Mouse (Mus musculus) kidney, postnatal 0 days (tissue): Measurements from ENCODE around the gene Tfap2d. TPM values are rescaled to one million over a fixed set of nuclear protein-coding genes. Genes with fewer than 3 reads are reported as not detected.

Experiments used
- ATAC-seq: fragments of 200-750 bp; cut with Nextera tagmentation; replicated peaks from 2 replicates; pipeline ENCODE4 v1.8.0; 2017; ENCODE audit warnings: low read depth, moderate number of reproducible peaks, moderate TSS enrichment, moderate library complexity; ENCODE audit not compliant: low FRiP score
- DNase-seq: peaks from one replicate; pipeline ENCODE4 v3.0.0-alpha.2; 2016; ENCODE audit warnings: low spot score
- H3K27ac ChIP-seq: fragments of 300-500 bp; sonication (generic); 2 replicates; pipeline ENCODE4 v1.5.1; 2014; ENCODE audit warnings: mild to moderate bottlenecking
- H3K27me3 ChIP-seq: fragments of 300-500 bp; sonication (generic); 2 replicates; pipeline ENCODE4 v1.6.1; 2014; ENCODE audit warnings: low read length, mixed read lengths; ENCODE audit not compliant: insufficient read depth
- H3K36me3 ChIP-seq: fragments of 300-500 bp; sonication (generic); 2 replicates; pipeline ENCODE4 v1.6.1; 2014; ENCODE audit warnings: low read length, mixed read lengths; ENCODE audit not compliant: insufficient read depth
- H3K4me1 ChIP-seq: fragments of 300-500 bp; sonication (generic); replicated peaks from 2 replicates; pipeline ENCODE4 v1.6.1; 2014; ENCODE audit warnings: antibody characterized with exemption, low read length, mixed read lengths; ENCODE audit not compliant: insufficient read depth
- H3K4me2 ChIP-seq: fragments of 300-500 bp; sonication (generic); 2 replicates; pipeline ENCODE4 v1.6.1; 2014; ENCODE audit warnings: mild to moderate bottlenecking, low read length, moderate library complexity, mixed read lengths
- H3K4me3 ChIP-seq: fragments of 300-500 bp; sonication (generic); replicated peaks from 2 replicates; pipeline ENCODE4 v1.5.1; 2014; ENCODE audit warnings: low read depth, low read length
- H3K9ac ChIP-seq: fragments of 300-500 bp; sonication (generic); 2 replicates; pipeline ENCODE4 v1.6.1; 2014; ENCODE audit warnings: low read depth, low read length
- H3K9me3 ChIP-seq: fragments of 300-500 bp; sonication (generic); replicated peaks from 2 replicates; pipeline ENCODE4 v1.6.1; 2016; ENCODE audit warnings: low read length, inconsistent platforms, mixed read lengths
- CTCF ChIP-seq: IDR thresholded peaks from 2 replicates; pipeline ENCODE4 v1.5.1; 2016; ENCODE audit warnings: antibody characterized with exemption, low read depth, mild to moderate bottlenecking, moderate library complexity
- WGBS: fragments of 180-500 bp; shearing (Covaris S2); extraction: QIAGEN DNeasy Blood & Tissue Kit; methylation state at CpG from one replicate; pipeline ENCODE4 v1.1.7; 2014; 5-methylcytosine and 5-hydroxymethylcytosine counted together
- polyA plus RNA-seq: library from polyadenylated mRNA; unstranded; fragments of >200 nt; fragmentation: Nextera tagmentation; extraction: Ambion mirVana; gene quantifications from 2 replicates; pipeline ENCODE4 v1.2.1, GENCODE M21; 2015

The Tfap2d gene
- polyA plus RNA-seq, 1 experiment from 2014 or later, result not detected

- ATAC-seq, result no peak
- Histone ChIP-seq H3K9me3 (no peaks in the 10 kb centered on the region), H3K9ac (no peak overlapping the region), H3K4me1 (no peaks in the 10 kb centered on the region), H3K4me2 (no peak overlapping the region), H3K27ac (no peak overlapping the region), H3K27me3 (peaks cover 56% of the 10 kb centered on the region), H3K36me3 (no peaks in the 10 kb centered on the region), H3K4me3 (no peak overlapping the region)
- DNase-seq, result no peak
- no peak for TF ChIP-seq CTCF
- WGBS, result under 1% methylated on average over 40 of the region's 40 CpGs
Observed at GRCm38 (mm10) chr1:19104143-19104857, 1.5 kb downstream of the Tfap2d start.

GRCm38 (mm10) chr1:19106401-19106800 is 3.6 kb downstream of the Tfap2d start:
- no peak overlapping the region for H3K4me3 ChIP-seq
- H3K36me3 ChIP-seq, result no peaks in the 10 kb centered on the region
- no peaks in the 10 kb centered on the region for H3K9me3 ChIP-seq
- H3K27ac ChIP-seq, result no peak overlapping the region
- no peak for TF ChIP-seq CTCF
- H3K4me1 ChIP-seq, result no peaks in the 10 kb centered on the region
- no peak overlapping the region for H3K4me2 ChIP-seq
- no peak for DNase-seq
- H3K27me3 ChIP-seq, result peaks cover 58% of the 10 kb centered on the region
- WGBS, result 5% methylated on average over 4 of the region's 4 CpGs
- no peak for ATAC-seq
- no peak overlapping the region for H3K9ac ChIP-seq

- H3K4me1 ChIP-seq, result no peaks in the 10 kb centered on the region
- H3K9me3 ChIP-seq, result no peaks in the 10 kb centered on the region
- WGBS, result 1% methylated on average over 13 of the region's 13 CpGs
- no peak overlapping the region for H3K4me2 ChIP-seq
- no peaks in the 10 kb centered on the region for H3K36me3 ChIP-seq
- H3K27me3 ChIP-seq, result peaks cover 61% of the 10 kb centered on the region
- no peak overlapping the region for H3K27ac ChIP-seq
- no peak for DNase-seq
- H3K4me3 ChIP-seq, result no peak overlapping the region
- H3K9ac ChIP-seq, result no peak overlapping the region
- ATAC-seq, result no peak
- no peak for TF ChIP-seq CTCF
Observed at GRCm38 (mm10) chr1:19106841-19107800, 4.3 kb downstream of the Tfap2d start.

DNA sequence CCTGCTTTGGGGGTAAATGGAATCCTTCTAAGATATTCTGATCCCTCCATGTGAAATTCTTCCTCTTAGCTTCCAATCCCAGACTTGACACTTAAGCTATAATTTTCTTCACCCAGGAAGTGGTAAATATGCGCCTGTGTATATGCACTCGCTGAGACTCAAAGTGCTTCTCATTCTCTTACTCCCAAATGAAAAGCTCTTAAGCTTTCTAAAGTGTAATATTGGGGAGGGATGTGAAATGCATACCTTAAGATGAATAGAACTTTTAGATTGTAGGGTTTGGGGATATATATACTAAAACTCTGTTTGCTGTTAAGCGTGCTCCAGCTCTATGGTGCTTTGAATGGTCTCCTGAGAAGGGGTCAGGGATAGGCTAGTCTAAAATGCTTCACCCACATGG is 5.0 kb downstream of the Tfap2d start:
- Histone ChIP-seq H3K27me3 (peaks cover 57% of the 10 kb centered on the region), H3K4me1 (no peaks in the 10 kb centered on the region), H3K27ac (no peak overlapping the region), H3K9ac (no peak overlapping the region), H3K4me2 (no peak overlapping the region), H3K4me3 (no peak overlapping the region), H3K36me3 (no peaks in the 10 kb centered on the region), H3K9me3 (no peaks in the 10 kb centered on the region)
- no peak for DNase-seq
- under 1% methylated on average over 3 of the region's 3 CpGs for WGBS
- no peak for TF ChIP-seq CTCF
- ATAC-seq, result no peak

DNA sequence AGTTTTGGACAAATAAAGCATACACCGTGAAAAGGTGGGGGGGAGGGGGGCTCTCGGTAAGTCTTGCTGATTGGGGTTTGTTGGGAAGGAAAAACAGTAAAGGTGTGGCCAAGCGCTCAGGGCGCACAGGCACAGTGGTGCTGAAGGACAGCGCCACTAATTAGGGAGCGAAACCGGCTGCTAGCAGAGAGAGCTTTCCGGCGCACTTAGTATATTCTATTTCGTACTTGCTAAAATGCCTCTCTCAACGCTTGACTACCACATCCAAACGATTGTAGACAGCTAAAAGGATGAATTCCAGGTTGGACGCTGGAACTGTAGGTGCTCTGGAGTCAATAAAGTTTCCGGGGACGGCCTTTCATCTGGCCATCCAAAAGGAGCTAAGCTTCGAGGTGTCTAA is 6.9 kb downstream of the Tfap2d start:
- no peak overlapping the region for H3K9ac ChIP-seq
- no peak overlapping the region for H3K27ac ChIP-seq
- H3K4me2 ChIP-seq, result no peak overlapping the region
- ATAC-seq (no peak; the same call in 1 of the 2 replicates), DNase-seq (peak; percentile 67)
- no peak overlapping the region for H3K4me3 ChIP-seq
- H3K9me3 ChIP-seq, result no peaks in the 10 kb centered on the region
- WGBS, result 1% methylated on average over 16 of the region's 16 CpGs
- H3K36me3 ChIP-seq, result no peaks in the 10 kb centered on the region
- peaks cover 40% of the 10 kb centered on the region for H3K27me3 ChIP-seq
- H3K4me1 ChIP-seq, result no peaks in the 10 kb centered on the region
- no peak for TF ChIP-seq CTCF

DNA sequence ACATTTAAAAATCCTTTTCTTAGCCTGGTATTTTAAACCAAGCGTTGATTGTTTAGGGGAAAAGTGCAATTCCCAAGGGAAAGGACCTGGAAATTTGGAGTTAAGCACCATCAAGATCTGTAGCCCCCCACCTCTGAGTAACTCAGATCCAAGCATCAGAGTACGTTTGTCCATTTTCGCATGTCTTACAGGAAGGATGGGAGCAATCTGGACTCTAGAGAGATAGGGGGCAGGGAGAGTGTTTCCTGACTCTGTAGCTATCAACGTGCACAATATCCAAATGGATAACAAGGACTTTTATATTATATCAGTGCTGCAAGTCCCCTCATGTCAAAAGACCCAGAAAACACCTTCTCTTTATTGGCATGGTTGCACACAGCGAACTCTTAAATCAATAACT is 7.4 kb downstream of the Tfap2d start:
- H3K9ac ChIP-seq, result no peak overlapping the region
- no peak overlapping the region for H3K27ac ChIP-seq
- no peaks in the 10 kb centered on the region for H3K4me1 ChIP-seq
- WGBS, result 3% methylated on average over 5 of the region's 5 CpGs
- no peaks in the 10 kb centered on the region for H3K9me3 ChIP-seq
- no peaks in the 10 kb centered on the region for H3K36me3 ChIP-seq
- TF ChIP-seq CTCF, result no peak
- peaks cover 36% of the 10 kb centered on the region for H3K27me3 ChIP-seq
- ATAC-seq, result no peak
- no peak for DNase-seq
- no peak overlapping the region for H3K4me2 ChIP-seq
- H3K4me3 ChIP-seq, result no peak overlapping the region
